Mouse (Mus musculus): ENCODE results near the gene Heatr1. TPM values are rescaled to one million over a fixed set of nuclear protein-coding genes. Genes with fewer than 3 reads are reported as not detected.
A peak's percentile ranks its signal among the peaks of the same experiment; 100 is the strongest.

Gene Heatr1
- total and polyA plus RNA-seq, 2 experiments from 2014 or later: 5.9 to 18.5 TPM

GRCm38 (mm10) chr13:12395571-12395970 is 744 bp downstream of the Heatr1 start:
- H3K27ac ChIP-seq (ENCODE audit: low read depth, low read length): no peak overlapping the region
- H3K4me2 ChIP-seq (ENCODE audit: low read depth, low read length, poor library complexity, severe bottlenecking): peak overlapping the region; percentile 97
- no peaks in the 10 kb centered on the region for H3K27me3 ChIP-seq (ENCODE audit: insufficient read depth, low read length)
- peak overlapping the region; percentile 56 for H3K9ac ChIP-seq (replicated peaks; ENCODE audit: low read length, poor library complexity, severe bottlenecking)
- DNase-seq (ENCODE audit: low spot score) (no peak), ATAC-seq (ENCODE audit: low FRiP score) (peak; percentile 27)
- H3K36me3 ChIP-seq (ENCODE audit: insufficient read depth, low read length): peaks cover 6% of the 10 kb centered on the region; the same call in 1 of the 2 replicates
- H3K4me1 ChIP-seq (ENCODE audit: insufficient read depth, low read length): peaks cover 3% of the 10 kb centered on the region; the same call in 1 of the 2 replicates
- H3K4me3 ChIP-seq (ENCODE audit: low read depth, low read length): peak overlapping the region; percentile 86
- TF ChIP-seq CTCF (IDR thresholded peaks at IDR 0.05): no peak
- under 1% methylated on average over 23 of the region's 23 CpGs for WGBS
- H3K9me3 ChIP-seq (ENCODE audit: low read length): no peaks in the 10 kb centered on the region

- ATAC-seq (ENCODE audit: low FRiP score) (no peak), DNase-seq (ENCODE audit: low spot score) (peak; percentile 5)
- Histone ChIP-seq H3K4me1 (ENCODE audit: insufficient read depth, low read length) (no peaks in the 10 kb centered on the region), H3K9me3 (ENCODE audit: low read length) (no peaks in the 10 kb centered on the region), H3K36me3 (ENCODE audit: insufficient read depth, low read length) (peaks cover 54% of the 10 kb centered on the region), H3K27me3 (ENCODE audit: insufficient read depth, low read length) (no peaks in the 10 kb centered on the region), H3K4me3 (ENCODE audit: low read depth, low read length) (no peak overlapping the region), H3K27ac (ENCODE audit: low read depth, low read length) (no peak overlapping the region), H3K9ac (replicated peaks; ENCODE audit: low read length, poor library complexity, severe bottlenecking) (no peak overlapping the region), H3K4me2 (ENCODE audit: low read depth, low read length, poor library complexity, severe bottlenecking) (no peak overlapping the region)
- WGBS: 93% methylated on average over 9 of the region's 9 CpGs
- no peak for TF ChIP-seq CTCF (IDR thresholded peaks at IDR 0.05)
Observed at GRCm38 (mm10) chr13:12408343-12409066, 13.7 kb downstream of the Heatr1 start.

- Histone ChIP-seq H3K4me2 (ENCODE audit: low read depth, low read length, poor library complexity, severe bottlenecking) (no peak overlapping the region), H3K27me3 (ENCODE audit: insufficient read depth, low read length) (no peaks in the 10 kb centered on the region), H3K4me3 (ENCODE audit: low read depth, low read length) (no peak overlapping the region), H3K4me1 (ENCODE audit: insufficient read depth, low read length) (no peaks in the 10 kb centered on the region), H3K9me3 (ENCODE audit: low read length) (no peaks in the 10 kb centered on the region), H3K36me3 (ENCODE audit: insufficient read depth, low read length) (peaks cover 65% of the 10 kb centered on the region), H3K27ac (ENCODE audit: low read depth, low read length) (no peak overlapping the region), H3K9ac (replicated peaks; ENCODE audit: low read length, poor library complexity, severe bottlenecking) (no peak overlapping the region)
- DNase-seq (ENCODE audit: low spot score): no peak
- no peak for TF ChIP-seq CTCF (IDR thresholded peaks at IDR 0.05)
- 91% methylated on average over 8 of the region's 8 CpGs for WGBS
- ATAC-seq (ENCODE audit: low FRiP score): no peak
Observed at GRCm38 (mm10) chr13:12412016-12412415, 17.2 kb downstream of the Heatr1 start.

GRCm38 (mm10) chr13:12420596-12420995 is 25.8 kb downstream of the Heatr1 start:
- Histone ChIP-seq H3K9me3 (ENCODE audit: low read length) (no peaks in the 10 kb centered on the region), H3K36me3 (ENCODE audit: insufficient read depth, low read length) (peaks cover 65% of the 10 kb centered on the region), H3K9ac (replicated peaks; ENCODE audit: low read length, poor library complexity, severe bottlenecking) (no peak overlapping the region), H3K27me3 (ENCODE audit: insufficient read depth, low read length) (no peaks in the 10 kb centered on the region), H3K4me2 (ENCODE audit: low read depth, low read length, poor library complexity, severe bottlenecking) (no peak overlapping the region), H3K4me1 (ENCODE audit: insufficient read depth, low read length) (no peaks in the 10 kb centered on the region), H3K4me3 (ENCODE audit: low read depth, low read length) (no peak overlapping the region), H3K27ac (ENCODE audit: low read depth, low read length) (no peak overlapping the region)
- WGBS: 98% methylated on average over 9 of the region's 9 CpGs
- TF ChIP-seq CTCF (IDR thresholded peaks at IDR 0.05): no peak
- DNase-seq (ENCODE audit: low spot score) (no peak), ATAC-seq (ENCODE audit: low FRiP score) (no peak)

- no peak overlapping the region for H3K4me2 ChIP-seq (ENCODE audit: low read depth, low read length, poor library complexity, severe bottlenecking)
- 97% methylated on average over 13 of the region's 13 CpGs for whole genome bisulfite sequencing
- no peaks in the 10 kb centered on the region for H3K27me3 ChIP-seq (ENCODE audit: insufficient read depth, low read length)
- DNase-seq (ENCODE audit: low spot score): no peak
- H3K4me3 ChIP-seq (ENCODE audit: low read depth, low read length): no peak overlapping the region
- no peak for ATAC-seq (ENCODE audit: low FRiP score)
- no peak overlapping the region for H3K9ac ChIP-seq (replicated peaks; ENCODE audit: low read length, poor library complexity, severe bottlenecking)
- no peak overlapping the region for H3K27ac ChIP-seq (ENCODE audit: low read depth, low read length)
- H3K36me3 ChIP-seq (ENCODE audit: insufficient read depth, low read length): peaks cover 75% of the 10 kb centered on the region
- H3K4me1 ChIP-seq (ENCODE audit: insufficient read depth, low read length): no peaks in the 10 kb centered on the region
- TF ChIP-seq CTCF (IDR thresholded peaks at IDR 0.05): no peak
- H3K9me3 ChIP-seq (ENCODE audit: low read length): no peaks in the 10 kb centered on the region
Observed at GRCm38 (mm10) chr13:12428556-12428955, 33.7 kb downstream of the Heatr1 start.

- Histone ChIP-seq H3K27me3 (ENCODE audit: insufficient read depth, low read length) (no peaks in the 10 kb centered on the region), H3K4me1 (ENCODE audit: insufficient read depth, low read length) (no peaks in the 10 kb centered on the region), H3K9me3 (ENCODE audit: low read length) (no peaks in the 10 kb centered on the region), H3K9ac (replicated peaks; ENCODE audit: low read length, poor library complexity, severe bottlenecking) (no peak overlapping the region), H3K27ac (ENCODE audit: low read depth, low read length) (no peak overlapping the region), H3K4me2 (ENCODE audit: low read depth, low read length, poor library complexity, severe bottlenecking) (no peak overlapping the region), H3K4me3 (ENCODE audit: low read depth, low read length) (no peak overlapping the region), H3K36me3 (ENCODE audit: insufficient read depth, low read length) (peaks cover 73% of the 10 kb centered on the region)
- 92% methylated on average over 5 of the region's 5 CpGs for WGBS
- DNase-seq (ENCODE audit: low spot score): no peak
- no peak for ATAC-seq (ENCODE audit: low FRiP score)
- TF ChIP-seq CTCF (IDR thresholded peaks at IDR 0.05): no peak
Observed at GRCm38 (mm10) chr13:12433843-12434242, 39.0 kb downstream of the Heatr1 start.
